Mouse (Mus musculus) testis, adult 2 months (tissue): ENCODE measurements at regions not wholly inside any gene's neighbourhood (a gene's known extent, or its start where the extent isn't known, plus 50 kb on each side); places are given as distances from the start of the nearest gene placed in this dataset.

ENCODE experiments used
- H3K27ac ChIP-seq: fragments of 200-500 bp; 2 replicates; pipeline ENCODE4 v1.5.1; 2012; ENCODE audit warnings: low read depth, low read length; ENCODE audit not compliant: control insufficient read depth, insufficient read depth
- H3K27me3 ChIP-seq: fragments of 200-500 bp; 2 replicates; pipeline ENCODE4 v1.6.1; 2012; ENCODE audit warnings: mild to moderate bottlenecking, low read length, moderate library complexity; ENCODE audit not compliant: control insufficient read depth, insufficient read depth
- H3K36me3 ChIP-seq: fragments of 200-500 bp; 2 replicates; pipeline ENCODE4 v1.6.1; 2012; ENCODE audit warnings: mild to moderate bottlenecking, low read length; ENCODE audit not compliant: control insufficient read depth, insufficient read depth
- H3K4me1 ChIP-seq: fragments of 200-500 bp; 2 replicates; pipeline ENCODE4 v1.6.1; 2012; ENCODE audit warnings: low read length; ENCODE audit not compliant: control insufficient read depth, insufficient read depth
- H3K4me3 ChIP-seq: fragments of 200-500 bp; 2 replicates; pipeline ENCODE4 v1.5.1; 2012; ENCODE audit warnings: low read depth, mild to moderate bottlenecking, low read length, moderate library complexity, mixed read lengths; ENCODE audit not compliant: control insufficient read depth
- CTCF ChIP-seq: fragments of 200-500 bp; IDR thresholded peaks from 2 replicates; pipeline ENCODE4 v1.5.1; 2012; ENCODE audit warnings: low read depth, mild to moderate bottlenecking, inconsistent platforms, low read length, moderate library complexity; ENCODE audit not compliant: control insufficient read depth, insufficient read depth, insufficient replicate concordance
- POLR2A ChIP-seq: fragments of 200-500 bp; IDR thresholded peaks from 2 replicates; pipeline ENCODE4 v1.6.1; 2012; ENCODE audit warnings: low read depth, mild to moderate bottlenecking, inconsistent platforms, low read length, moderate library complexity; ENCODE audit not compliant: control insufficient read depth

DNA sequence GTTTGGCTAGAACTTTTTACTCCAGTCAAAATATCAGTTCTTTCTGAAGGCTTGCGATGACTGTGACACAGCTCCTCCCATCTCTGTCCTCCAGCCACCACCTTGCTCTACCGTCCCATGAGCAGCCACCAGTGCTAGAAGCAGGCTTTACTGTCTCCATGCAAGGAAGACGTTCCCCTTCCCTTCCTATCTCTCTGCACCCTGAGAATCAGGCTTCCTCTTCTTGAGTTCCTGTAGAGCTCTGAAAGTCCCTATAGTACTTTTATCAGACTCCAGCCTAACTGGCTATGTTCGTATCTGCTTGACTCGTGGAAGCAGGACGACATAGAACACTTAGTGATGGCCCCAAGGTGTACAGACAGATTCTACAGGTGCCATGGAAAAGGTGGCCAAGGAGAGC lies 173.2 kb downstream of the Irs2 start:
- Histone ChIP-seq H3K4me3 (no peak overlapping the region), H3K27ac (no peak overlapping the region), H3K27me3 (no peaks in the 10 kb centered on the region), H3K36me3 (no peaks in the 10 kb centered on the region), H3K4me1 (no peaks in the 10 kb centered on the region; the same call in 1 of the 2 replicates)
- TF ChIP-seq CTCF = no peak
- TF ChIP-seq POLR2A = no peak

DNA sequence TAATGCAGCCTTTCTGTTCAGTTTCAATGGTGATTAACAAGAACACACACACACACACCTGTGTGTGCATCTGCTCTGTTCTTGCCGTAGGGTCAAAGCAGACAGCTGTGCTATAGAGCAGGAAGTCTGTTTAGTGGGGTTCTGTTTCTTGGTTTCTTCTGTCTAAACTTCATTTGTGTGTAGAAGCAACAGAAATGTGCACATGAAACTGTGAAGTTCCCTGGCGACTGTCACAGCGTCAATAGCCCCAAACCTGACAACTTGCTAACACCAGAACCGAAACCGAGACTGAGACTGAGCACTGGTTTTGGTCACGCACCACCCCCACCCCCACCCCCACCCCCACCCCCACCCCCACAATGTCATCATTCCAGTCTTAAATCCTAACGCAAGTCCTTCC lies 176.4 kb downstream of the Irs2 start:
- Histone ChIP-seq H3K4me3 (no peak overlapping the region), H3K4me1 (no peaks in the 10 kb centered on the region; the same call in 1 of the 2 replicates), H3K27me3 (no peaks in the 10 kb centered on the region), H3K27ac (no peak overlapping the region), H3K36me3 (no peaks in the 10 kb centered on the region)
- TF ChIP-seq POLR2A = no peak
- TF ChIP-seq CTCF = no peak

DNA sequence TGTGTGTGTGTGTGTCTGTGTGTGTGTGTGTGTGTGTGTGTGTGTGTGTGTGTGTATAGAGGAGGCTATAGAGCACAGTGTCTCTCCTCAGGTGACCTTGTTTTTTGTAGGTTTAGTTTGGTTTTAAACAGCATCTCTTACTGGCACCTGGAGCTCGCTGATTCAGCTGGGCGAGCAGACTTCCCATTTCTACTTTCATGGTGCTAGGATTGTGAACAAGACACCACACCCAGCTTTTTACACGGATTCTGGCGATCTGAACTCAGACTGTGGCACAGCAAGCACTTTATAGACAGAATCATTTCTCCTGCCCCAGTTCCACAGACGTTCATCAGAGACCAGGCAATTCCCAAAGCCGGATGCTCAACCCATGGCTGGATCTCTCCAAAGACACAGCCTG lies 177.0 kb downstream of the Irs2 start:
- Histone ChIP-seq H3K27ac (no peak overlapping the region), H3K36me3 (no peaks in the 10 kb centered on the region), H3K4me3 (no peak overlapping the region), H3K27me3 (no peaks in the 10 kb centered on the region), H3K4me1 (no peaks in the 10 kb centered on the region; the same call in 1 of the 2 replicates)
- TF ChIP-seq POLR2A (no peak), CTCF (no peak)

DNA sequence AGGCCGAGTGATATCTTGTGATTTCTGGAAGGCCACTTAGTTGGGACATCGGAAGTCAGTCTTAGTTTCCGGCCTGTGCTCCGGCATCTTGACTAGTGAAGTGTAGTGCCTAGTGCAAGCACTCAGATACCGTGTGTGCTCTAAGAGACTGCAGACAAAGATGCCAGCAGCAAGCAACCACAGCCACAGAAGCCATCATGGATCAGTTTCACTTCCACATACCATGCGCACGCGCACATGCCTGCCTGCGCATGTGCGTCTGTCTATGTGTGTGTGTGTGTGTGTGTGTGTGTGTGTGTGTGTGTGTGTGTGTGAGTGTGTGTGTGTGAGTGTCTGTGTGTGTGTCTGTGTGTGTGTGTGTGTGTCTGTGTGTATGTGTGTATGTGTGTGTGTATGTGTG lies 177.4 kb downstream of the Irs2 start:
- no peaks in the 10 kb centered on the region for H3K27me3 ChIP-seq
- no peaks in the 10 kb centered on the region for H3K36me3 ChIP-seq
- no peak for TF ChIP-seq POLR2A
- TF ChIP-seq CTCF = no peak
- H3K27ac ChIP-seq = no peak overlapping the region
- H3K4me1 ChIP-seq = no peaks in the 10 kb centered on the region; the same call in 1 of the 2 replicates
- no peak overlapping the region for H3K4me3 ChIP-seq

DNA sequence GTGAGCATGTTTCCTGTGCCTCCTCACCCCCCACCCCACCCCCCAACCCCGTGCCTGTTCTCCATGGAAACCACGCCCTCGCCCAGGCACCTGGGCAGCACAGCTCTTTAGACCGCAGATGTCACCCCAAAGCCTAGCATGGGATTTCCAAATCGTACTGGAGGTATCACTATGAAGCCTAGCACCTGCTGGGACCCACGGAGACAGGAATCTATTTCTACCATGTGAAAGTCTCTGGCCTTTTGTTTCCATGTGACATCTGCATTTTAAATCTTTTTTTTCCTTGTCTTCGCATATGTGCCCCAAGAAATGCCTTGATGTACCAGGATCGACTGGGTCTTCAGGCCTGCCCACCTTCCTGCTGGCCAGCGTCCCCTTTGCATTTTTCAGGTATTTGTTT lies 179.7 kb downstream of the Irs2 start:
- no peaks in the 10 kb centered on the region for H3K27me3 ChIP-seq
- H3K4me1 ChIP-seq = no peaks in the 10 kb centered on the region
- TF ChIP-seq POLR2A = no peak
- TF ChIP-seq CTCF = no peak
- no peaks in the 10 kb centered on the region for H3K36me3 ChIP-seq
- no peak overlapping the region for H3K4me3 ChIP-seq
- H3K27ac ChIP-seq = no peak overlapping the region

DNA sequence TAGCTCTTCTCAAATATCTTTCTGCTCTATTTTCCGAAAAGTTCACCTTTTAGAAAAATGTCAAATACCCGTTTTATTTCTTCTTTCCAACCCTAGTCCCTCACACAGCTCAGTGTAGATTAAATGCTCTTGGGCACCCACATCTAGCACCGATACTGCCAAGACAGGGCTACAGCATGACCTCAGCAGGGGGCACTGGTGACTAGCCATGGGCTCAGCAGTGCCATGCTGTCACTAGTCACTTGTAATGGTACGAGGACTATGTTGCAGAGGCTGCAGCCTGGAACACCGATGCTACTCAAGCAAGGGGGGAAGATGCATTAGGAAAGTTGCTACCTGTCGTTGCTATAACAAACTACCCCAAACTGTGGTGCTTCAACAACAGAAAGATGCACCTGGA lies 180.7 kb downstream of the Irs2 start:
- H3K36me3 ChIP-seq = no peaks in the 10 kb centered on the region
- no peak for TF ChIP-seq POLR2A
- no peak for TF ChIP-seq CTCF

DNA sequence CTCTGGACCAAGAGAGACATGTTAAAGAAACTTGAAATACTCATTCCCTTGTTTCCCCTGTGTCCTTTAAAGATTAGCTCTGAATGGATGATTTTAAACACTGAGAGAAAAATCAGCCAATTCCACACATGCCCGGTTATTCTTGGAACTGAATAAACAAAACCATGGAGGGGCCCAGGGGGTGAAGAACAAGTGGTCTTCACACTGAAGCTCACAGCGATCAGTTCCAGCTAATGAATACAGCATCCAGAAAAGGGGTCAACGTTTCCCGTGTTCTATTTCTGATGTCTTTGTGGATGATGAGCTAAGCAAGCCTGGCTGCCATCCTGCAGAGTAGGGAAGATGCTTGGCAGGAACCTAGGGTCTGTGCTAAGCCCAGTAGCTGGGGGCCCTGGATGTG lies 182.3 kb downstream of the Irs2 start:
- TF ChIP-seq CTCF = no peak
- no peak for TF ChIP-seq POLR2A
- no peak overlapping the region for H3K27ac ChIP-seq

More for the DNA sequence above, 180.7 kb downstream of the Irs2 start:
- H3K4me1 ChIP-seq = no peaks in the 10 kb centered on the region
- no peak overlapping the region for H3K27ac ChIP-seq
- H3K4me3 ChIP-seq = no peak overlapping the region
- H3K27me3 ChIP-seq = no peaks in the 10 kb centered on the region

More for the DNA sequence above, 182.3 kb downstream of the Irs2 start:
- Histone ChIP-seq H3K4me1 (no peaks in the 10 kb centered on the region), H3K36me3 (no peaks in the 10 kb centered on the region), H3K4me3 (no peak overlapping the region), H3K27me3 (no peaks in the 10 kb centered on the region)
